Mouse (Mus musculus) hindbrain, postnatal 0 days (tissue): ENCODE measurements around the gene Frmpd2. TPM values are rescaled to one million over a fixed set of nuclear protein-coding genes. Genes with fewer than 3 reads are reported as not detected.

Source experiments
- ATAC-seq: fragments of 200-750 bp; cut with Nextera tagmentation; 2 replicates; pipeline ENCODE4 v1.8.0; 2017; ENCODE audit warnings: mild to moderate bottlenecking, moderate TSS enrichment, moderate library complexity
- DNase-seq: peaks from one replicate; pipeline ENCODE4 v3.0.0-alpha.2; 2015; ENCODE audit warnings: low spot score
- H3K27ac ChIP-seq: fragments of 300-500 bp; sonication (generic); 2 replicates; pipeline ENCODE4 v1.5.1; 2014; ENCODE audit warnings: mild to moderate bottlenecking
- H3K27me3 ChIP-seq: fragments of 300-500 bp; sonication (generic); 2 replicates; pipeline ENCODE4 v1.6.1; 2014; ENCODE audit warnings: low read length, mixed read lengths; ENCODE audit not compliant: insufficient read depth
- H3K36me3 ChIP-seq: fragments of 300-500 bp; sonication (generic); 2 replicates; pipeline ENCODE4 v1.6.1; 2014; ENCODE audit warnings: low read length, mixed read lengths; ENCODE audit not compliant: insufficient read depth
- H3K4me1 ChIP-seq: fragments of 300-500 bp; sonication (generic); 2 replicates; pipeline ENCODE4 v1.6.1; 2014; ENCODE audit warnings: antibody characterized with exemption, low read length, mixed read lengths; ENCODE audit not compliant: insufficient read depth
- H3K4me2 ChIP-seq: fragments of 300-500 bp; sonication (generic); 2 replicates; pipeline ENCODE4 v1.6.1; 2014; ENCODE audit warnings: low read depth, mild to moderate bottlenecking, low read length, moderate library complexity, mixed read lengths
- H3K4me3 ChIP-seq: fragments of 300-500 bp; sonication (generic); 2 replicates; pipeline ENCODE4 v1.5.1; 2014; ENCODE audit warnings: low read length
- H3K9ac ChIP-seq: fragments of 300-500 bp; sonication (generic); replicated peaks from 2 replicates; pipeline ENCODE4 v1.6.1; 2014; ENCODE audit warnings: mild to moderate bottlenecking, low read length, moderate library complexity, mixed read lengths
- H3K9me3 ChIP-seq: fragments of 300-500 bp; sonication (generic); 2 replicates; pipeline ENCODE4 v1.6.1; 2016; ENCODE audit warnings: low read length, mixed read lengths
- CTCF ChIP-seq: IDR thresholded peaks from 2 replicates; pipeline ENCODE4 v1.5.1; 2016; ENCODE audit warnings: antibody characterized with exemption, control low read depth, low read depth
- WGBS: fragments of 180-500 bp; shearing (Covaris S2); extraction: QIAGEN DNeasy Blood & Tissue Kit; methylation state at CpG from one replicate; pipeline ENCODE4 v1.1.7; 2014; 5-methylcytosine and 5-hydroxymethylcytosine counted together
- polyA plus RNA-seq: library from polyadenylated mRNA; unstranded; fragments of >200 nt; fragmentation: Nextera tagmentation; extraction: Ambion mirVana; gene quantifications from 2 replicates; pipeline ENCODE4 v1.2.1, GENCODE M21; 2015
- total RNA-seq: library from RNA; depleted of rRNA; stranded (reverse); fragments of >200 nt; gene quantifications from 2 replicates; pipeline ENCODE4 v1.2.3, GENCODE M21; 2014

Gene Frmpd2
- total and polyA plus RNA-seq, 2 experiments from 2014 or later, result 0.13 to 0.31 TPM

DNA sequence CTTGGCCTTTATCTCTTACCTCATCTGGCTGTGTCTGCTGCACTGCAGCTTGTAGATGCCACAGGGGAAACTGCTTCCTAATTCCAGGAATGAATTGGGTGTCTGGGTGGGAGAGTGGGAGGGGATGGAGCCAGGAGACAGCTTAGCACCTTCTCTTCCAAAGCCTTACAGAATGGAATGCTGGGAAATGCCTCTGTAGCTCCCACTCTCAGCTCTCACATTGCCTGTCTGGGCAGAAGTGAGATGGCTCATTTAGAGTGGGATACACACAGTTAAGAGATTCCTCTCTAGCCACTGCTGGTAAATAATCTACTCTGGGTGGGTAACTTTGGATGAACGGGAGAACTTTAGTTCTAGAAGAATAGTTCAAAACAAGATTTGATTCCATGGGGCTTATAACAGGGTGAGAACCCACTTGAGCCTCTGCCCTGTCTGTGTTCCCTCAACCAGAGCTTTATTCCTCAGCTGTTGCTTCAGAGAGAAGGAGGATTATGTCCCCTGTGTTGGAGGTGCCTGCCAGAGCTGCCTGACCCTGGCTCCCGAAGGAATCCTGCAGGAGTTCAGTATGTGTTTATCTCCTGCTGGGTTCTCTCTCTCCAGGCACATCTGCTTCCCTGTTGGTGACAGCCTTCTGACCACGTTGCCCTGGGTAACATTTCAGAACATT lies 4.7 kb downstream of the Frmpd2 start:
- no peaks in the 10 kb centered on the region for H3K36me3 ChIP-seq
- no peak for TF ChIP-seq CTCF
- no peaks in the 10 kb centered on the region for H3K4me1 ChIP-seq
- no peak overlapping the region for H3K4me2 ChIP-seq
- DNase-seq, result no peak
- no peaks in the 10 kb centered on the region for H3K27me3 ChIP-seq
- no peak for ATAC-seq
- H3K27ac ChIP-seq, result no peak overlapping the region
- no peak overlapping the region for H3K9ac ChIP-seq
- H3K9me3 ChIP-seq, result no peaks in the 10 kb centered on the region
- WGBS, result 12% methylated on average over 3 of the region's 3 CpGs
- H3K4me3 ChIP-seq, result no peak overlapping the region

DNA sequence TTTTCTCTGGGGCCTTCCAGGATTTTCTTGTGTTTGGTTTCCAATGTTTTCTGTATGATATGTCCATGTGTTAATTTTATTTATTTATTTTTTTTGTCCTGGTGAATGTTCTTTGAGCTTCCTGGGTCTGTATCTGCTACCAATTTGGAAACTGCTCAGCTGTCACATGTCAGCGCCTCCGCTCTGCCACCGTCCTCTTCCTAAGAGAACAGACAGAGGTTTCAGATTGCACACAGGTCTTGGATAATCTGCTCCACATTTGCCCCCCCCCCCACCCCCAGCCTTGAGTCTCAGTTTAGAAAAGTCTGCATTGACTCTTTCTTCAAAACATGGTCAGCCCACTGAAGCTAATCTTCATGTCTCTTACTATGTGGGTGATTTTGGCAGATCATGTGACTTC lies 10.5 kb downstream of the Frmpd2 start:
- no peak for ATAC-seq
- DNase-seq, result no peak
- no peak overlapping the region for H3K4me2 ChIP-seq

DNA sequence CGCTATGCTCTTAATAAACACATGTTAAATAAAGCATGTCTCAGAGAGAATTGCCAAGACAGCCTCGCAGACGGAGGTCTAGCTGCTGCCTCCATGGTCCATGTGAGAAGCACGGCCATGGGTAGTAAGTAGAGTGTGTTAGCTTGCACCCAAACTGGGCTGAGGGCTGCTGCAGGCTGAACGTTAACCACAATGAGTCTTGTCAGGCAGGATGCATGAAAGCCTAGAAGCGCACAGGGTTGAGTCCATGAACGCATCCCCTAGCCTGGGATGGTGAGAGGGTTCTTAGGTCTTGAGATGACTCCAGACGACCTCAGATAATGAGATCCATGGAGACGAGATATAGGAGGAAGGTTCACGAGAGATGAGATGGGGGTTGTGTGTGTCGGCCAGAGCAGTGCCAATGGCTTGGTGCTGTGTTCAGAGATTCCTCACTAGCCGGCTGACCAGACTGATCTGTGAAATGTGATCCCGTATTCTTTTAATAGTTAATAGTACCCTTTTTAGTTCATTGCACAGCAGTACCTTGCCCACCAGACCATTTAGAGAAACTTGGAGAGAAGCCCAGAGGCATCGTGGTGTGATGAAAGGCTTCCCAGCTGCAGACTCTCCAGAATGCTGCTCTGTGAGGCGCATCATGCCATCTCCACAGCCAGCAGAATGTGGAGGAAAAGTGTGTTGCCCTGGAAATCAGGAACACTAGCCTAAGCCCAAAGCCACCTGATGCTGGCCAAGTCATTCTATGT lies 16.5 kb downstream of the Frmpd2 start:
- Histone ChIP-seq H3K36me3 (no peaks in the 10 kb centered on the region), H3K27ac (no peak overlapping the region), H3K27me3 (no peaks in the 10 kb centered on the region), H3K4me1 (0 out of 2 replicates have a peak, but pooled peaks cover 3% of the 10 kb centered on the region), H3K9ac (no peak overlapping the region), H3K4me3 (no peak overlapping the region), H3K4me2 (no peak overlapping the region), H3K9me3 (no peaks in the 10 kb centered on the region)
- DNase-seq, result peak; percentile 76
- no peak for TF ChIP-seq CTCF
- 45% methylated on average over 15 of the region's 15 CpGs for WGBS
- peak; percentile 74 for ATAC-seq

More for the DNA sequence above, 10.5 kb downstream of the Frmpd2 start:
- Histone ChIP-seq H3K4me3 (no peak overlapping the region), H3K27me3 (no peaks in the 10 kb centered on the region), H3K36me3 (no peaks in the 10 kb centered on the region), H3K4me1 (no peaks in the 10 kb centered on the region), H3K27ac (no peak overlapping the region), H3K9ac (no peak overlapping the region), H3K9me3 (no peaks in the 10 kb centered on the region)
- WGBS, result 77% methylated on average over 3 of the region's 3 CpGs
- TF ChIP-seq CTCF, result no peak

DNA sequence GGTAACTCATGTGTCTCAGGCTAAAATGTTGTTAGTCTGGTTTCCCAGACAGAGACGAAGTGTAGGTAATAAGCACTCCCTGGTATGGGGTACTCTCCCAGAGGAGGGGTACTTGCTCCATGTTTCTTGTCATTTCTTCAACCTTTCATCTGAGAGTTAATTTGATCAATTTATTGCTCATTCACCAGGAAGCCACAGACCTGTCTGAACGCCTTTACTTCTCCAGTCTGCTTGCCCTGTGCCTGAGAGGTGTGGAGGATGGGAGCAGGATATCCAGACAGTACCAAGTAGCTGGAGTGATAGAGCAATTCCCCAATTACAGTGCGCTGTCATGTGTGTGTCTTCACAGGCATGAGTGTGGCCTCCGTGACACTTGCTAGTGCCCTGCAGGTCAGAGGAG lies 23.7 kb downstream of the Frmpd2 start:
- no peak overlapping the region for H3K4me3 ChIP-seq
- DNase-seq (no peak), ATAC-seq (no peak)
- no peaks in the 10 kb centered on the region for H3K36me3 ChIP-seq
- no peaks in the 10 kb centered on the region for H3K9me3 ChIP-seq
- no peak overlapping the region for H3K27ac ChIP-seq
- H3K27me3 ChIP-seq, result no peaks in the 10 kb centered on the region
- H3K4me1 ChIP-seq, result no peaks in the 10 kb centered on the region
- no peak overlapping the region for H3K9ac ChIP-seq
- no peak for TF ChIP-seq CTCF
- WGBS, result 71% methylated on average over 4 of the region's 4 CpGs
- H3K4me2 ChIP-seq, result no peak overlapping the region

DNA sequence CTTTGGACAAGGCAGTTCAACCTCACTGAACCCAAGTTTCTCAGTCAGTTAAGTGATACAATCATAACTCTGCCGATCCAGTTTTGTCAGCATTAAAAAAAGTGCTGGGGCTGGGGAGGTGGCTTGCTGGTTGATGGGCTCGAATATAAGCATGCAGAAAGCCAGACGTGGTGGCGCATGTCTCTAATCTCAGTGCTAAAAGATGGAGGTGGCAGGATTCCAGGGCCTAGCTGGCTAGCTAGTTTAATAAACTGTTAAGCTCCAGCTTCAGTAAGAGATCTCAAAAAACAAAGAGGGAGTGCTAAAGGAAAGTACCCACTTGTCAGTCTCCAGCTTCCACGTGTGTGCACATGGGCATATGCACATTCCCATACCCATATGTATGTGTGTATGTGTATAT lies 25.9 kb downstream of the Frmpd2 start:
- 56% methylated on average over 5 of the region's 5 CpGs for WGBS
- no peak for ATAC-seq
- Histone ChIP-seq H3K27ac (no peak overlapping the region), H3K9ac (no peak overlapping the region), H3K9me3 (no peaks in the 10 kb centered on the region), H3K4me3 (no peak overlapping the region), H3K27me3 (no peaks in the 10 kb centered on the region), H3K4me1 (no peaks in the 10 kb centered on the region), H3K36me3 (no peaks in the 10 kb centered on the region), H3K4me2 (no peak overlapping the region)
- no peak for TF ChIP-seq CTCF
- no peak for DNase-seq

DNA sequence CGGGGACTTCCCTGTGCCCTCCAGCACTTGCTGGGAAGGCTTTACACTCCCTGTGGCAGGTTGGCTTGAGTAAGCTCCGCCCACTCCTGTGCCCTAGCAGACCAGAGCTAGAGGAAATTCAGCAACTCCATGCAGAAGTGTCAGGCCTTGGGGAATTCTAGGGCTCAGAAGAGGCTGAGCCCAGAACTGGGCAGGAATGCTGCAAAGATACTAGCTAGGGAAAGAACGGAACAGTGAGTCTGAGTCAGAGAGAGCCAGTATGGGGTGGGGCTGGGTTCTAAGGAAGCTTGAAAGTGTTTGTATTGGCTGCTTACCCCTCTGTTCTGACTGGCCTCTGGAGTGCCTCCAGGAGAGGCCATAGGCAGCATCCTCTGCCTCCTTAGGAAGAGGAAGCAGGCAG lies 27.4 kb downstream of the Frmpd2 start:
- H3K4me1 ChIP-seq, result no peaks in the 10 kb centered on the region
- no peak for DNase-seq
- no peak for ATAC-seq
- 78% methylated on average over 3 of the region's 3 CpGs for WGBS
- no peak overlapping the region for H3K4me3 ChIP-seq
- H3K9ac ChIP-seq, result no peak overlapping the region
- no peak overlapping the region for H3K4me2 ChIP-seq
- H3K36me3 ChIP-seq, result no peaks in the 10 kb centered on the region
- no peak for TF ChIP-seq CTCF
- no peak overlapping the region for H3K27ac ChIP-seq
- no peaks in the 10 kb centered on the region for H3K9me3 ChIP-seq
- no peaks in the 10 kb centered on the region for H3K27me3 ChIP-seq

DNA sequence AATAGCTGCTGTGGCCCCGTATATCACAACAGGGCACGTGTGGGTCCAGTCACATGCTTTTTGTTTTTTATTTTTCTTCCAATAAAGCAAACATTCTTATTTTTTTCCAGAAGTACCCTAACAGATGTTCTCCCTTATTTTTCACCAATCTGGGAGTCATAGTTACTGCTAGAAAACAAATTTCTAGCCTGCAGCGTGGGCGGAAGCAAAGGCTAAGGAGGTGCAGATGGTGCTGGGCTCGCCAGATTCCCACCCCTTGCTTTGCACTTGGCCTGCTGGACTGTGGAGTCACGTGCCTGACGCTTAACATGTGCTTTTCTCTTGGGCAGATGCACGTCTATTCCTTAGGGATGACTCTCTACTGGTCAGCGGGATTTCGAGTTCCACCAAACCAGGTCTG lies 29.1 kb downstream of the Frmpd2 start:
- Histone ChIP-seq H3K4me3 (no peak overlapping the region), H3K4me1 (no peaks in the 10 kb centered on the region), H3K36me3 (no peaks in the 10 kb centered on the region), H3K27ac (no peak overlapping the region), H3K27me3 (no peaks in the 10 kb centered on the region), H3K9ac (no peak overlapping the region), H3K9me3 (no peaks in the 10 kb centered on the region), H3K4me2 (no peak overlapping the region)
- no peak for TF ChIP-seq CTCF
- ATAC-seq (0 out of 2 replicates have a peak, but pooled peaks have one; percentile 53), DNase-seq (peak; percentile 28)
- 66% methylated on average over 10 of the region's 10 CpGs for WGBS
